ENCODE assay signal across 29 mouse cellular contexts in the genomic region with DNA sequence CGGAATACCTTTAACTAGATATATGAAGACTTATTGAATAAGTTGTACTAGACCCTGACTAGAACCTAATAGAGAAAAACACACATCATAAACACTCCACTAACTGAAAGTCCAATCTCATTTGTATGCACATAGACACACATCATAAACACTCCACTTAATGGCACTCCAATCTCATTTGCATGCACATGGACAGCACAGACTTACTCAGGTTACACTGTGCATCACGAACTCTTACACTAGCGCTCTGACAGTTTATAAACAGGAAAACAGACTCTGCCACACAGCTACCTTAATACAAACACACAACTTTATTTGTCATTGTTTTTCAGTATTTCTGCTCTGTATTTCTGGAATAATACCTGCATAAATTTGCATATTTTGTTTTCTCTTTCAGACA.
DNase-seq lines count a peak whose midpoint lies in the region; ATAC-seq and TF ChIP-seq lines count a peak whose summit lies in the region.
"Had no signal": no experiment of that assay in that cellular context is flagged by ENCODE, and none has a peak within 500 bp of the region (broad histone marks: within the 10 kb centered on the region; RNA-seq: fewer than 3 reads in every experiment).

No protein-coding gene starts in this region.

- peak; percentile 75 for ATAC-seq in forebrain, embryonic 12.5 days (ENCODE audit: low FRiP score)
- no peak; the same call in 1 of the 2 replicates for ATAC-seq in forebrain, embryonic 16.5 days
- ATAC-seq in forebrain, embryonic 15.5 days (replicated peaks), result peak; percentile 66
- ATAC-seq in forebrain, postnatal 0 days, result no peak
- ATAC-seq in midbrain, embryonic 15.5 days (replicated peaks), result 0 out of 2 replicates have a peak, but pooled peaks have one; percentile 52
- ATAC-seq in midbrain, postnatal 0 days (ENCODE audit: low FRiP score), result no peak
- peak; percentile 54; the same call in 1 of the 2 replicates for ATAC-seq in midbrain, embryonic 16.5 days
- ATAC-seq: activated CD4-positive, CD25-positive, alpha-beta regulatory T cell, adult 4 months; hindbrain, embryonic 16.5 days had no signal

- no peaks in the 10 kb centered on the region for H3K36me3 ChIP-seq in forebrain, embryonic 12.5 days (replicated peaks)
- no peaks in the 10 kb centered on the region for H3K36me3 ChIP-seq in forebrain, embryonic 16.5 days (ENCODE audit: control insufficient read depth, insufficient read depth)
- H3K36me3 ChIP-seq in forebrain, embryonic 15.5 days, result no peaks in the 10 kb centered on the region
- no peaks in the 10 kb centered on the region for H3K36me3 ChIP-seq in forebrain, postnatal 0 days (ENCODE audit: insufficient read depth)
- H3K36me3 ChIP-seq in midbrain, embryonic 15.5 days (replicated peaks), result no peaks in the 10 kb centered on the region
- H3K36me3 ChIP-seq in midbrain, postnatal 0 days (ENCODE audit: insufficient read depth, low read length), result no peaks in the 10 kb centered on the region
- no peaks in the 10 kb centered on the region for H3K36me3 ChIP-seq in midbrain, embryonic 16.5 days (ENCODE audit: control insufficient read depth, insufficient read depth, low read length)
- H3K36me3 ChIP-seq: embryonic facial prominence, embryonic 10.5 days; embryonic facial prominence, embryonic 13.5 days; heart, embryonic 12.5 days; heart, embryonic 15.5 days; hindbrain, embryonic 10.5 days; hindbrain, embryonic 13.5 days had no signal

- no peak for TF ChIP-seq CTCF in forebrain, postnatal 0 days (IDR thresholded peaks at IDR 0.05; ENCODE audit: low read depth)
- TF ChIP-seq CTCF in midbrain, postnatal 0 days (IDR thresholded peaks at IDR 0.05), result no peak

- no peaks in the 10 kb centered on the region for H3K27me3 ChIP-seq in forebrain, embryonic 12.5 days
- H3K27me3 ChIP-seq in forebrain, embryonic 16.5 days (replicated peaks; ENCODE audit: control insufficient read depth, insufficient read depth, low read length), result no peaks in the 10 kb centered on the region
- no peaks in the 10 kb centered on the region for H3K27me3 ChIP-seq in forebrain, embryonic 15.5 days
- H3K27me3 ChIP-seq in forebrain, postnatal 0 days (ENCODE audit: insufficient read depth, low read length), result no peaks in the 10 kb centered on the region
- H3K27me3 ChIP-seq in midbrain, embryonic 15.5 days (replicated peaks), result no peaks in the 10 kb centered on the region
- no peaks in the 10 kb centered on the region for H3K27me3 ChIP-seq in midbrain, postnatal 0 days (ENCODE audit: insufficient read depth, low read length)
- H3K27me3 ChIP-seq in midbrain, embryonic 16.5 days (ENCODE audit: control insufficient read depth, insufficient read depth, low read depth, low read length), result no peaks in the 10 kb centered on the region
- H3K27me3 ChIP-seq: embryonic facial prominence, embryonic 13.5 days; heart, embryonic 12.5 days; heart, embryonic 15.5 days; hindbrain, embryonic 13.5 days had no signal

- H3K9me3 ChIP-seq in forebrain, embryonic 12.5 days, result no peaks in the 10 kb centered on the region
- H3K9me3 ChIP-seq in forebrain, embryonic 16.5 days (ENCODE audit: control insufficient read depth, low read length), result no peaks in the 10 kb centered on the region
- no peaks in the 10 kb centered on the region for H3K9me3 ChIP-seq in forebrain, embryonic 15.5 days
- H3K9me3 ChIP-seq in forebrain, postnatal 0 days (ENCODE audit: low read length), result no peaks in the 10 kb centered on the region
- no peaks in the 10 kb centered on the region for H3K9me3 ChIP-seq in midbrain, embryonic 15.5 days
- H3K9me3 ChIP-seq in midbrain, postnatal 0 days (ENCODE audit: low read length), result no peaks in the 10 kb centered on the region
- no peaks in the 10 kb centered on the region for H3K9me3 ChIP-seq in midbrain, embryonic 16.5 days (replicated peaks; ENCODE audit: control insufficient read depth, low read length, poor library complexity, severe bottlenecking)
- H3K9me3 ChIP-seq: embryonic facial prominence, embryonic 10.5 days; embryonic facial prominence, embryonic 13.5 days; heart, embryonic 12.5 days; heart, embryonic 15.5 days; hindbrain, embryonic 10.5 days; hindbrain, embryonic 13.5 days had no signal

- no peak overlapping the region for H3K27ac ChIP-seq in forebrain, embryonic 12.5 days
- H3K27ac ChIP-seq in forebrain, embryonic 16.5 days (ENCODE audit: low read length), result no peak overlapping the region
- no peak overlapping the region for H3K27ac ChIP-seq in forebrain, embryonic 15.5 days (replicated peaks)
- no peak overlapping the region for H3K27ac ChIP-seq in forebrain, postnatal 0 days (ENCODE audit: low read depth, low read length)
- no peak overlapping the region for H3K27ac ChIP-seq in midbrain, embryonic 15.5 days
- no peak overlapping the region for H3K27ac ChIP-seq in midbrain, postnatal 0 days (ENCODE audit: low read depth, low read length)
- no peak overlapping the region for H3K27ac ChIP-seq in midbrain, embryonic 16.5 days (ENCODE audit: low read length)
- H3K27ac ChIP-seq: embryonic facial prominence, embryonic 10.5 days; embryonic facial prominence, embryonic 13.5 days; gastrocnemius, adult 2 months; heart, embryonic 15.5 days; hindbrain, embryonic 10.5 days; hindbrain, embryonic 13.5 days had no signal

- WGBS in forebrain, embryonic 12.5 days, result 66% methylated on average over 3 of the region's 3 CpGs
- 61% methylated on average over 3 of the region's 3 CpGs for WGBS in forebrain, embryonic 16.5 days
- 62% methylated on average over 3 of the region's 3 CpGs for whole genome bisulfite sequencing in forebrain, embryonic 15.5 days
- WGBS in forebrain, postnatal 0 days, result 64% methylated on average over 3 of the region's 3 CpGs
- 82% methylated on average over 3 of the region's 3 CpGs for WGBS in midbrain, embryonic 15.5 days
- WGBS in midbrain, postnatal 0 days, result 84% methylated on average over 3 of the region's 3 CpGs
- 78% methylated on average over 3 of the region's 3 CpGs for WGBS in midbrain, embryonic 16.5 days

- H3K4me2 ChIP-seq in forebrain, embryonic 12.5 days, result no peak overlapping the region
- H3K4me2 ChIP-seq in forebrain, embryonic 16.5 days (ENCODE audit: low read length), result no peak overlapping the region
- H3K4me2 ChIP-seq in forebrain, embryonic 15.5 days (replicated peaks), result no peak overlapping the region
- no peak overlapping the region for H3K4me2 ChIP-seq in forebrain, postnatal 0 days (ENCODE audit: low read depth)
- no peak overlapping the region for H3K4me2 ChIP-seq in midbrain, embryonic 15.5 days
- H3K4me2 ChIP-seq in midbrain, postnatal 0 days (ENCODE audit: low read depth, low read length, poor library complexity, severe bottlenecking), result no peak overlapping the region
- no peak overlapping the region for H3K4me2 ChIP-seq in midbrain, embryonic 16.5 days (ENCODE audit: low read length)
- H3K4me2 ChIP-seq: embryonic facial prominence, embryonic 13.5 days; heart, embryonic 12.5 days; heart, embryonic 15.5 days; hindbrain, embryonic 13.5 days had no signal

- H3K4me1 ChIP-seq in forebrain, embryonic 12.5 days, result no peaks in the 10 kb centered on the region
- H3K4me1 ChIP-seq in forebrain, embryonic 16.5 days (replicated peaks; ENCODE audit: control insufficient read depth, insufficient read depth, low read length), result no peaks in the 10 kb centered on the region
- 0 out of 2 replicates have a peak, but pooled peaks cover 3% of the 10 kb centered on the region for H3K4me1 ChIP-seq in forebrain, embryonic 15.5 days
- no peaks in the 10 kb centered on the region for H3K4me1 ChIP-seq in forebrain, postnatal 0 days (ENCODE audit: insufficient read depth)
- H3K4me1 ChIP-seq in midbrain, embryonic 15.5 days, result no peaks in the 10 kb centered on the region
- H3K4me1 ChIP-seq in midbrain, postnatal 0 days (ENCODE audit: insufficient read depth, low read length), result no peaks in the 10 kb centered on the region
- no peaks in the 10 kb centered on the region for H3K4me1 ChIP-seq in midbrain, embryonic 16.5 days (ENCODE audit: control insufficient read depth, insufficient read depth, low read length)
- H3K4me1 ChIP-seq: embryonic facial prominence, embryonic 10.5 days; embryonic facial prominence, embryonic 13.5 days; heart, embryonic 12.5 days; heart, embryonic 15.5 days; hindbrain, embryonic 13.5 days had no signal

- no peak for DNase-seq in forebrain, postnatal 0 days
- no peak for DNase-seq in midbrain, postnatal 0 days (ENCODE audit: low spot score)
- no peak for DNase-seq in heart, adult 11 months
- DNase-seq: adrenal gland, adult 8-10 months; adrenal gland, postnatal 25 days; cerebellum, adult 11-12 months; cerebellum, adult 8-10 months; cerebellum, postnatal 10 days; cerebellum, postnatal 36 days; embryo, embryonic 11 days; gastrocnemius, adult 2 months; gastrocnemius, postnatal 14 days; heart, adult 18-20 months; heart, postnatal 10 days; heart, postnatal 36 days had no signal

- no peak overlapping the region for H3K4me3 ChIP-seq in forebrain, embryonic 12.5 days (replicated peaks)
- no peak overlapping the region for H3K4me3 ChIP-seq in forebrain, embryonic 16.5 days (replicated peaks; ENCODE audit: low read length)
- H3K4me3 ChIP-seq in forebrain, embryonic 15.5 days, result no peak overlapping the region
- no peak overlapping the region for H3K4me3 ChIP-seq in forebrain, postnatal 0 days (ENCODE audit: low read depth, low read length)
- H3K4me3 ChIP-seq in midbrain, embryonic 15.5 days, result no peak overlapping the region
- no peak overlapping the region for H3K4me3 ChIP-seq in midbrain, postnatal 0 days (ENCODE audit: low read depth, low read length)
- no peak overlapping the region for H3K4me3 ChIP-seq in midbrain, embryonic 16.5 days (ENCODE audit: low read depth, low read length)
- H3K4me3 ChIP-seq: embryonic facial prominence, embryonic 10.5 days; embryonic facial prominence, embryonic 13.5 days; erythroblast, embryonic 14.5 days; gastrocnemius, adult 2 months; heart, embryonic 12.5 days; heart, embryonic 15.5 days; hindbrain, embryonic 10.5 days; hindbrain, embryonic 13.5 days had no signal

- H3K9ac ChIP-seq in forebrain, embryonic 12.5 days, result no peak overlapping the region
- no peak overlapping the region for H3K9ac ChIP-seq in forebrain, embryonic 16.5 days (replicated peaks; ENCODE audit: low read depth, low read length)
- no peak overlapping the region for H3K9ac ChIP-seq in forebrain, embryonic 15.5 days (replicated peaks)
- no peak overlapping the region for H3K9ac ChIP-seq in forebrain, postnatal 0 days
- H3K9ac ChIP-seq in midbrain, embryonic 15.5 days, result no peak overlapping the region
- H3K9ac ChIP-seq in midbrain, postnatal 0 days (replicated peaks; ENCODE audit: low read length, poor library complexity, severe bottlenecking), result no peak overlapping the region
- H3K9ac ChIP-seq in midbrain, embryonic 16.5 days (ENCODE audit: low read depth, low read length), result no peak overlapping the region
- H3K9ac ChIP-seq: embryonic facial prominence, embryonic 13.5 days; heart, embryonic 12.5 days; heart, embryonic 15.5 days; hindbrain, embryonic 13.5 days had no signal

Comparison
In these comparisons a context has a peak if more than half of its experiments do, and no peak if none do; other contexts are left out.
1. ATAC-seq: peak in forebrain, embryonic 12.5 days (single experiment), forebrain, embryonic 15.5 days (single experiment), midbrain, embryonic 15.5 days (single experiment) and midbrain, embryonic 16.5 days (single experiment); none in forebrain, embryonic 16.5 days (single experiment), forebrain, postnatal 0 days (single experiment) and midbrain, postnatal 0 days (single experiment).